Mouse (Mus musculus): Measurements from ENCODE around the gene Tex44. TPM values are rescaled to one million over a fixed set of nuclear protein-coding genes. Genes with fewer than 3 reads are reported as not detected.

Tex44 gene
- polyA plus RNA-seq, 1 experiment = not detected

GRCm38 (mm10) chr1:86438014-86438319 lies 11.8 kb downstream of the Tex44 start:
- peaks cover 11% of the 10 kb centered on the region for H3K4me1 ChIP-seq (ENCODE audit: control insufficient read depth, insufficient read depth, insufficient read length)
- H3K36me3 ChIP-seq (ENCODE audit: control insufficient read depth, insufficient read depth, low read length) = no peaks in the 10 kb centered on the region
- H3K4me3 ChIP-seq (ENCODE audit: extremely low read depth, insufficient read depth, insufficient read length) = no peak overlapping the region
- no peak overlapping the region for H3K27ac ChIP-seq (ENCODE audit: insufficient read depth, low read length)
- DNase-seq (ENCODE audit: low read depth in 1 of 2, low spot score in 2 of 2) = no peak
- H3K27me3 ChIP-seq (ENCODE audit: control insufficient read depth, insufficient read depth, low read length) = no peaks in the 10 kb centered on the region
- no peak for TF ChIP-seq POLR2A (IDR thresholded peaks at IDR 0.05; ENCODE audit: low read depth, low read length)
- no peak for TF ChIP-seq CTCF (IDR thresholded peaks at IDR 0.05; ENCODE audit: extremely low read depth, insufficient read depth, insufficient read length, insufficient replicate concordance)
- WGBS = 53% methylated on average over 6 of the region's 6 CpGs

GRCm38 (mm10) chr1:86438501-86438900 lies 12.4 kb downstream of the Tex44 start:
- peaks cover 13% of the 10 kb centered on the region for H3K4me1 ChIP-seq (ENCODE audit: control insufficient read depth, insufficient read depth, insufficient read length)
- no peaks in the 10 kb centered on the region for H3K36me3 ChIP-seq (ENCODE audit: control insufficient read depth, insufficient read depth, low read length)
- WGBS = 78% methylated on average over 2 of the region's 2 CpGs
- no peaks in the 10 kb centered on the region for H3K27me3 ChIP-seq (ENCODE audit: control insufficient read depth, insufficient read depth, low read length)
- H3K4me3 ChIP-seq (ENCODE audit: extremely low read depth, insufficient read depth, insufficient read length) = no peak overlapping the region
- H3K27ac ChIP-seq (ENCODE audit: insufficient read depth, low read length) = no peak overlapping the region
- TF ChIP-seq CTCF (IDR thresholded peaks at IDR 0.05; ENCODE audit: extremely low read depth, insufficient read depth, insufficient read length, insufficient replicate concordance) (no peak), POLR2A (IDR thresholded peaks at IDR 0.05; ENCODE audit: low read depth, low read length) (no peak)
- no peak for DNase-seq (ENCODE audit: low read depth in 1 of 2, low spot score in 2 of 2)

- TF ChIP-seq CTCF (IDR thresholded peaks at IDR 0.05; ENCODE audit: extremely low read depth, insufficient read depth, insufficient read length, insufficient replicate concordance) = no peak
- no peak for TF ChIP-seq POLR2A (IDR thresholded peaks at IDR 0.05; ENCODE audit: low read depth, low read length)
- Histone ChIP-seq H3K27me3 (ENCODE audit: control insufficient read depth, insufficient read depth, low read length) (no peaks in the 10 kb centered on the region), H3K36me3 (ENCODE audit: control insufficient read depth, insufficient read depth, low read length) (no peaks in the 10 kb centered on the region), H3K4me1 (ENCODE audit: control insufficient read depth, insufficient read depth, insufficient read length) (peaks cover 12% of the 10 kb centered on the region; the same call in 1 of the 2 replicates), H3K27ac (ENCODE audit: insufficient read depth, low read length) (no peak overlapping the region), H3K4me3 (ENCODE audit: extremely low read depth, insufficient read depth, insufficient read length) (no peak overlapping the region)
- DNase-seq (ENCODE audit: low read depth in 1 of 2, low spot score in 2 of 2) = no peak
- WGBS = 68% methylated on average over 8 of the region's 8 CpGs
These were observed 13.5 kb downstream of the Tex44 start for GRCm38 (mm10) chr1:86439487-86440170.

GRCm38 (mm10) chr1:86440171-86440886 lies 14.2 kb downstream of the Tex44 start:
- DNase-seq (ENCODE audit: low read depth in 1 of 2, low spot score in 2 of 2) = peak; percentile 82 to 90
- H3K36me3 ChIP-seq (ENCODE audit: control insufficient read depth, insufficient read depth, low read length) = no peaks in the 10 kb centered on the region
- TF ChIP-seq CTCF (IDR thresholded peaks at IDR 0.05; ENCODE audit: extremely low read depth, insufficient read depth, insufficient read length, insufficient replicate concordance) (peak; percentile 78; the same call in 1 of the 2 replicates), POLR2A (IDR thresholded peaks at IDR 0.05; ENCODE audit: low read depth, low read length) (no peak)
- H3K4me3 ChIP-seq (ENCODE audit: extremely low read depth, insufficient read depth, insufficient read length) = peak overlapping the region; percentile 65
- 18% methylated on average over 18 of the region's 18 CpGs for WGBS
- H3K27ac ChIP-seq (ENCODE audit: insufficient read depth, low read length) = peak overlapping the region; percentile 97
- peaks cover 7% of the 10 kb centered on the region; the same call in 1 of the 2 replicates for H3K4me1 ChIP-seq (ENCODE audit: control insufficient read depth, insufficient read depth, insufficient read length)
- H3K27me3 ChIP-seq (ENCODE audit: control insufficient read depth, insufficient read depth, low read length) = no peaks in the 10 kb centered on the region

GRCm38 (mm10) chr1:86440887-86441723 lies 15.0 kb downstream of the Tex44 start:
- H3K27ac ChIP-seq (ENCODE audit: insufficient read depth, low read length) = peak overlapping the region; percentile 97
- H3K27me3 ChIP-seq (ENCODE audit: control insufficient read depth, insufficient read depth, low read length) = no peaks in the 10 kb centered on the region
- H3K4me3 ChIP-seq (ENCODE audit: extremely low read depth, insufficient read depth, insufficient read length) = peak overlapping the region; percentile 65
- H3K4me1 ChIP-seq (ENCODE audit: control insufficient read depth, insufficient read depth, insufficient read length) = peaks cover 7% of the 10 kb centered on the region; the same call in 1 of the 2 replicates
- peak; percentile 70 to 78 for DNase-seq (ENCODE audit: low read depth in 1 of 2, low spot score in 2 of 2)
- H3K36me3 ChIP-seq (ENCODE audit: control insufficient read depth, insufficient read depth, low read length) = no peaks in the 10 kb centered on the region
- TF ChIP-seq POLR2A (IDR thresholded peaks at IDR 0.05; ENCODE audit: low read depth, low read length) (peak; percentile 23; the same call in 1 of the 2 replicates), CTCF (IDR thresholded peaks at IDR 0.05; ENCODE audit: extremely low read depth, insufficient read depth, insufficient read length, insufficient replicate concordance) (no peak)
- under 1% methylated on average over 28 of the region's 29 CpGs for WGBS

GRCm38 (mm10) chr1:86441724-86441979 lies 15.5 kb downstream of the Tex44 start:
- 0% methylated on average over 5 of the region's 5 CpGs for WGBS
- H3K27me3 ChIP-seq (ENCODE audit: control insufficient read depth, insufficient read depth, low read length) = no peaks in the 10 kb centered on the region
- peak overlapping the region; percentile 65 for H3K4me3 ChIP-seq (ENCODE audit: extremely low read depth, insufficient read depth, insufficient read length)
- peak overlapping the region; percentile 97 for H3K27ac ChIP-seq (ENCODE audit: insufficient read depth, low read length)
- TF ChIP-seq POLR2A (IDR thresholded peaks at IDR 0.05; ENCODE audit: low read depth, low read length) = no peak
- TF ChIP-seq CTCF (IDR thresholded peaks at IDR 0.05; ENCODE audit: extremely low read depth, insufficient read depth, insufficient read length, insufficient replicate concordance) = no peak
- no peaks in the 10 kb centered on the region for H3K36me3 ChIP-seq (ENCODE audit: control insufficient read depth, insufficient read depth, low read length)
- peaks cover 7% of the 10 kb centered on the region; the same call in 1 of the 2 replicates for H3K4me1 ChIP-seq (ENCODE audit: control insufficient read depth, insufficient read depth, insufficient read length)
- DNase-seq (ENCODE audit: low read depth in 1 of 2, low spot score in 2 of 2) = no peak
